Mouse (Mus musculus) spleen, adult 2 months (tissue): Measurements from ENCODE around the gene Sardh.

Experiments
- CTCF ChIP-seq: fragments of 200-500 bp; IDR thresholded peaks from 2 replicates; pipeline ENCODE4 v1.5.1; 2011; ENCODE audit warnings: mild to moderate bottlenecking, inconsistent platforms; ENCODE audit not compliant: insufficient read depth, insufficient read length, insufficient replicate concordance; ENCODE audit errors: extremely low read depth
- POLR2A ChIP-seq: fragments of 200-500 bp; IDR thresholded peaks from 2 replicates; pipeline ENCODE4 v1.6.1; 2011; ENCODE audit warnings: low read depth, low read length, inconsistent platforms

GRCm38 (mm10) chr2:27181907-27182306 lies 66.2 kb downstream of the Sardh start:
- TF ChIP-seq CTCF: no peak
- TF ChIP-seq POLR2A: no peak
